Comparison of ENCODE assay signal across 21 mouse cellular contexts in genomic region chr11:63767631-63768250, GRCm38 (mm10).
DNase-seq lines count a peak whose midpoint lies in the region; ATAC-seq and TF ChIP-seq lines count a peak whose summit lies in the region.
"Had no signal": no experiment of that assay in that cellular context is flagged by ENCODE, and none has a peak within 500 bp of the region (broad histone marks: within the 10 kb centered on the region; RNA-seq: fewer than 3 reads in every experiment).

No protein-coding gene starts in this region.

- no peak overlapping the region for H3K4me2 ChIP-seq in liver, embryonic 12.5 days
- no peak overlapping the region for H3K4me2 ChIP-seq in lung, embryonic 16.5 days (ENCODE audit: low read depth, low read length)
- H3K4me2 ChIP-seq: embryonic facial prominence, embryonic 13.5 days; forebrain, embryonic 12.5 days; hindbrain, embryonic 13.5 days had no signal

- ATAC-seq in liver, embryonic 12.5 days, result no peak
- ATAC-seq in lung, embryonic 16.5 days (ENCODE audit: low read depth), result peak; percentile 88
- ATAC-seq: activated CD4-positive, CD25-positive, alpha-beta regulatory T cell, adult 4 months; forebrain, embryonic 16.5 days; Patski had no signal

- no peaks in the 10 kb centered on the region for H3K27me3 ChIP-seq in liver, adult 2 months (ENCODE audit: control insufficient read depth, insufficient read depth, low read length)
- no peaks in the 10 kb centered on the region for H3K27me3 ChIP-seq in liver, embryonic 12.5 days (replicated peaks)
- no peaks in the 10 kb centered on the region; the same call in 1 of the 2 replicates for H3K27me3 ChIP-seq in lung, embryonic 16.5 days (ENCODE audit: control insufficient read depth, insufficient read depth, low read depth, low read length)
- H3K27me3 ChIP-seq: CH12.LX; embryonic facial prominence, embryonic 13.5 days; forebrain, embryonic 12.5 days; hindbrain, embryonic 13.5 days had no signal

- TF ChIP-seq POLR2A in liver, adult 2 months (IDR thresholded peaks at IDR 0.05; ENCODE audit: extremely low read depth, insufficient read depth, low read length), result no peak
- no peak for TF ChIP-seq POLR2A in lung, adult 2 months (IDR thresholded peaks at IDR 0.05; ENCODE audit: borderline replicate concordance, extremely low read depth, low read depth, low read length)

- peak; percentile 56 for DNase-seq in liver, adult 2 months (ENCODE audit: extremely low read depth, low read depth, low spot score)
- DNase-seq in lung, adult 2 months, result no peak
- DNase-seq in lung, postnatal 4 days, result peak; percentile 29 to 37
- no peak for DNase-seq in gastrocnemius, adult 18-20 months (ENCODE audit: low spot score)
- DNase-seq: adrenal gland, adult 2 months; adrenal gland, postnatal 25 days; cerebellum, adult 18-20 months; cerebellum, adult 9-11 months; cerebellum, postnatal 36 days; gastrocnemius, postnatal 14 days; heart, postnatal 10 days had no signal

- no peaks in the 10 kb centered on the region for H3K36me3 ChIP-seq in liver, adult 2 months (ENCODE audit: control insufficient read depth, insufficient read depth, low read length)
- no peaks in the 10 kb centered on the region for H3K36me3 ChIP-seq in liver, embryonic 12.5 days
- H3K36me3 ChIP-seq in lung, embryonic 16.5 days (ENCODE audit: control insufficient read depth, insufficient read depth, low read length), result no peaks in the 10 kb centered on the region
- H3K36me3 ChIP-seq: embryonic facial prominence, embryonic 13.5 days; forebrain, embryonic 12.5 days; heart, embryonic 10.5 days; hindbrain, embryonic 13.5 days had no signal

- no peak overlapping the region for H3K9ac ChIP-seq in liver, adult 2 months (ENCODE audit: low read depth, low read length)
- no peak overlapping the region for H3K9ac ChIP-seq in liver, embryonic 12.5 days
- no peak overlapping the region for H3K9ac ChIP-seq in lung, embryonic 16.5 days (ENCODE audit: low read length)
- H3K9ac ChIP-seq: embryonic facial prominence, embryonic 13.5 days; forebrain, embryonic 12.5 days; hindbrain, embryonic 13.5 days had no signal

- no peak for TF ChIP-seq CTCF in liver, adult 2 months (IDR thresholded peaks at IDR 0.05; ENCODE audit: low read depth, low read length)
- TF ChIP-seq CTCF in lung, adult 2 months (IDR thresholded peaks at IDR 0.05; ENCODE audit: insufficient read depth, low read length), result no peak

- no peak overlapping the region for H3K4me3 ChIP-seq in liver, adult 2 months (ENCODE audit: insufficient read depth, low read depth, low read length)
- H3K4me3 ChIP-seq in liver, embryonic 12.5 days, result no peak overlapping the region
- H3K4me3 ChIP-seq in lung, embryonic 16.5 days (ENCODE audit: low read length), result no peak overlapping the region
- no peak overlapping the region for H3K4me3 ChIP-seq in lung, adult 2 months (replicated peaks; ENCODE audit: extremely low read depth, low read depth, low read length)
- H3K4me3 ChIP-seq: embryonic facial prominence, embryonic 13.5 days; forebrain, embryonic 12.5 days; heart, embryonic 10.5 days; hindbrain, embryonic 13.5 days had no signal

- no peak overlapping the region for H3K27ac ChIP-seq in liver, adult 2 months (replicated peaks; ENCODE audit: insufficient read depth, low read depth, low read length)
- H3K27ac ChIP-seq in liver, embryonic 12.5 days, result no peak overlapping the region
- no peak overlapping the region for H3K27ac ChIP-seq in lung, embryonic 16.5 days (ENCODE audit: low read length)
- H3K27ac ChIP-seq: embryonic facial prominence, embryonic 13.5 days; forebrain, embryonic 12.5 days; heart, embryonic 10.5 days; hindbrain, embryonic 13.5 days had no signal

- no peaks in the 10 kb centered on the region for H3K9me3 ChIP-seq in liver, embryonic 12.5 days (replicated peaks)
- H3K9me3 ChIP-seq in lung, embryonic 16.5 days (ENCODE audit: control insufficient read depth, low read length), result no peaks in the 10 kb centered on the region; the same call in 1 of the 2 replicates
- H3K9me3 ChIP-seq: embryonic facial prominence, embryonic 13.5 days; forebrain, embryonic 12.5 days; heart, embryonic 10.5 days; hindbrain, embryonic 13.5 days had no signal

- 83% methylated on average over 10 of the region's 10 CpGs for WGBS in liver, adult 2 months
- WGBS in liver, embryonic 12.5 days (ENCODE audit: insufficient replicate concordance), result 54% methylated on average over 10 of the region's 10 CpGs
- WGBS in lung, embryonic 16.5 days, result 21% methylated on average over 10 of the region's 10 CpGs
- WGBS in lung, adult 2 months, result 30% methylated on average over 10 of the region's 10 CpGs

- no peaks in the 10 kb centered on the region for H3K79me2 ChIP-seq in liver, adult 2 months (ENCODE audit: control insufficient read depth, insufficient read depth, low read length)

- no peaks in the 10 kb centered on the region for H3K4me1 ChIP-seq in liver, adult 2 months (ENCODE audit: control insufficient read depth, insufficient read depth, low read length)
- H3K4me1 ChIP-seq in liver, embryonic 12.5 days, result no peaks in the 10 kb centered on the region
- H3K4me1 ChIP-seq in lung, embryonic 16.5 days (replicated peaks; ENCODE audit: control insufficient read depth, insufficient read depth, low read length), result peaks cover 4% of the 10 kb centered on the region; the same call in 1 of the 2 replicates
- no peaks in the 10 kb centered on the region for H3K4me1 ChIP-seq in lung, adult 2 months (ENCODE audit: control insufficient read depth, insufficient read depth, low read length)
- H3K4me1 ChIP-seq: embryonic facial prominence, embryonic 13.5 days; forebrain, embryonic 12.5 days; heart, embryonic 10.5 days; hindbrain, embryonic 13.5 days had no signal

Comparison
In these comparisons a context has a peak if more than half of its experiments do, and no peak if none do; other contexts are left out.
1. DNase-seq: peak in liver, adult 2 months (single experiment) and lung, postnatal 4 days (2 of 2); none in lung, adult 2 months (single experiment) and gastrocnemius, adult 18-20 months (single experiment).